Mouse (Mus musculus) intestine, embryonic 16.5 days (tissue): ENCODE measurements around the gene Gm21704. TPM values are rescaled to one million over a fixed set of nuclear protein-coding genes. Genes with fewer than 3 reads are reported as not detected.
"Not testable (repeated sequence)": the region's sequence is repeated elsewhere in the genome, so short reads cannot be mapped to it uniquely, and the experiment has no call there.

Source experiments
- ATAC-seq: fragments of 200-750 bp; cut with Nextera tagmentation; 2 replicates; pipeline ENCODE4 v1.8.0; 2017; ENCODE audit warnings: moderate TSS enrichment, moderate library complexity
- H3K27ac ChIP-seq: fragments of 300-500 bp; sonication (generic); 2 replicates; pipeline ENCODE4 v1.5.1; 2014; ENCODE audit warnings: mild to moderate bottlenecking, low read length
- H3K27me3 ChIP-seq: fragments of 300-500 bp; sonication (generic); replicated peaks from 2 replicates; pipeline ENCODE4 v1.6.1; 2014; ENCODE audit warnings: low read length, control low read depth, mixed read lengths; ENCODE audit not compliant: control insufficient read depth, insufficient read depth
- H3K36me3 ChIP-seq: fragments of 300-500 bp; sonication (generic); 2 replicates; pipeline ENCODE4 v1.6.1; 2014; ENCODE audit warnings: low read length, control low read depth; ENCODE audit not compliant: control insufficient read depth, insufficient read depth
- H3K4me1 ChIP-seq: fragments of 300-500 bp; sonication (generic); 2 replicates; pipeline ENCODE4 v1.6.1; 2014; ENCODE audit warnings: low read length, control low read depth, mixed read lengths; ENCODE audit not compliant: control insufficient read depth, insufficient read depth
- H3K4me2 ChIP-seq: fragments of 300-500 bp; sonication (generic); 2 replicates; pipeline ENCODE4 v1.6.1; 2014; ENCODE audit warnings: low read depth, low read length, control low read depth
- H3K4me3 ChIP-seq: fragments of 300-500 bp; sonication (generic); 2 replicates; pipeline ENCODE4 v1.5.1; 2014; ENCODE audit warnings: mild to moderate bottlenecking, low read length
- H3K9ac ChIP-seq: fragments of 300-500 bp; sonication (generic); 2 replicates; pipeline ENCODE4 v1.6.1; 2014; ENCODE audit warnings: low read depth, low read length
- H3K9me3 ChIP-seq: fragments of 300-500 bp; sonication (generic); 2 replicates; pipeline ENCODE4 v1.6.1; 2016; ENCODE audit warnings: low read length, control low read depth; ENCODE audit not compliant: control insufficient read depth
- WGBS: fragments of 180-500 bp; shearing (Covaris S2); extraction: QIAGEN DNeasy Blood & Tissue Kit; methylation state at CpG from one replicate; pipeline ENCODE4 v1.1.7; 2014; 5-methylcytosine and 5-hydroxymethylcytosine counted together
- polyA plus RNA-seq: library from polyadenylated mRNA; unstranded; fragments of >200 nt; fragmentation: Nextera tagmentation; extraction: Ambion mirVana; gene quantifications from 2 replicates; pipeline ENCODE4 v1.2.1, GENCODE M21; 2015

Gm21704 gene
- not detected in 2 replicates for polyA plus RNA-seq

- not testable (repeated sequence) for H3K36me3 ChIP-seq, H3K27ac ChIP-seq, ATAC-seq, H3K4me3 ChIP-seq, H3K27me3 ChIP-seq, H3K9ac ChIP-seq, H3K9me3 ChIP-seq, H3K4me1 ChIP-seq, H3K4me2 ChIP-seq
- WGBS, result no CpG with 5 or more reads among the region's 9 CpGs
Observed at GRCm38 (mm10) chrY:3410067-3410466, at the start of gene Gm21704, which contains the start of gene Gm21708. Gm21704 (minus strand) TSS chrY:3410167. Gm21708 (minus strand) TSS chrY:3410167.

- not testable (repeated sequence) for ATAC-seq, H3K9me3 ChIP-seq, H3K4me2 ChIP-seq, H3K4me3 ChIP-seq, H3K4me1 ChIP-seq, H3K27me3 ChIP-seq, H3K36me3 ChIP-seq, H3K9ac ChIP-seq, H3K27ac ChIP-seq
- no CpG with 5 or more reads among the region's 9 CpGs for WGBS
Observed at GRCm38 (mm10) chrY:3345229-3345628, 64.7 kb downstream of the Gm21704 start, which contains the start of gene Gm21693. Gm21693 (minus strand) TSS chrY:3345329.

DNA sequence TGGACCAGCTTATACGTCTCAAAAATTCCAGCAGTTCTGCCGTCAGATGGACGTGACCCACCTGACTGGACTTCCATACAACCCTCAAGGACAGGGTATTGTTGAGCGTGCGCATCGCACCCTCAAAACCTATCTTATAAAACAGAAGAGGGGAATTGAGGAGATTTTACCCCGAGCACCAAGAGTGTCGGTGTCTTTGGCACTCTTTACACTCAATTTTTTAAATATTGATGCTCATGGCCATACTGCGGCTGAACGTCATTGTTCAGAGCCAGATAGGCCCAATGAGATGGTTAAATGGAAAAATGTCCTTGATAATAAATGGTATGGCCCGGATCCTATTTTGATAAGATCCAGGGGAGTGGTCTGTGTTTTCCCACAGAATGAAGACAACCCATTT, 69.3 kb downstream of the Gm21704 start:
- ATAC-seq, H3K4me2 ChIP-seq, H3K36me3 ChIP-seq, H3K9me3 ChIP-seq, H3K27me3 ChIP-seq, H3K27ac ChIP-seq, H3K4me3 ChIP-seq, H3K9ac ChIP-seq, H3K4me1 ChIP-seq: not testable (repeated sequence)
- WGBS, result no CpG with 5 or more reads among the region's 11 CpGs

Other genes starting within 250 kb of the Gm21704 start
- not detected in 2 replicates for gene Gm21677, start 103.7 kb downstream of the Gm21704 start, polyA plus RNA-seq
- gene Gm21693, start 64.8 kb downstream of the Gm21704 start, polyA plus RNA-seq, result not detected in 2 replicates
- gene Gm21708, start within 50 bp of the Gm21704 start, polyA plus RNA-seq, result not detected in 2 replicates